Comparison of ENCODE assay signal across 27 mouse cellular contexts in the genomic region with DNA sequence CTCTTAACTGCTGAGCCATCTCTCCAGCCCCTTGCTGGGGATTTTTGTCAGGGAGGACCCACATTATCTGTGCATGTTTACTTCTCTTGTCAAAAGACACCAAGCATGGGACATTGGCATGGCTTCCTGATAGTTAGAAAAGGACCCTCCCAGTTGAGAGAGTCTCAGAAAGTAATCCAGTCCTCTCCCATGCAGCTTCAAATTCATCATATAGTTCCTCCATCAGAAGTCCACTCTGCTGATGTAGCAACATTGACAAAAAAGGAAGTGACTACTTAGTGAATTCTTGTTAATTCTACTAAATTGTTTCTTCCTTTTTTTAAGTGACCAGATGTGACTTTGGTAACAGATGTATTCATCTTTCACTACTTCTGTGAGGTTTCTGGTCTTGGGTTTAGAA. TPM values are rescaled to one million over a fixed set of nuclear protein-coding genes. Genes with fewer than 3 reads are reported as not detected.
DNase-seq lines count a peak whose midpoint lies in the region; ATAC-seq and TF ChIP-seq lines count a peak whose summit lies in the region.
"Had no signal": no experiment of that assay in that cellular context is flagged by ENCODE, and none has a peak within 500 bp of the region (broad histone marks: within the 10 kb centered on the region; RNA-seq: fewer than 3 reads in every experiment).

No protein-coding gene starts in this region.

- no peak overlapping the region for H3K4me3 ChIP-seq in liver, adult 2 months (ENCODE audit: insufficient read depth, low read depth, low read length)
- H3K4me3 ChIP-seq in bone marrow macrophage, adult 2 months (ENCODE audit: insufficient read depth, low read length) = no peak overlapping the region
- H3K4me3 ChIP-seq in hindbrain, embryonic 11.5 days (ENCODE audit: low read depth, low read length) = no peak overlapping the region
- no peak overlapping the region for H3K4me3 ChIP-seq in hindbrain, embryonic 13.5 days
- H3K4me3 ChIP-seq: erythroblast, embryonic 14.5 days; heart, embryonic 10.5 days; heart, embryonic 15.5 days; hindbrain, embryonic 15.5 days; limb, embryonic 12.5 days; liver, embryonic 12.5 days; neural tube, embryonic 13.5 days had no signal

- H3K4me1 ChIP-seq in liver, adult 2 months (ENCODE audit: control insufficient read depth, insufficient read depth, low read length) = peaks cover 2% of the 10 kb centered on the region; the same call in 1 of the 2 replicates
- peaks cover 42% of the 10 kb centered on the region for H3K4me1 ChIP-seq in bone marrow macrophage, adult 2 months (ENCODE audit: control insufficient read depth, insufficient read depth, low read length)
- H3K4me1 ChIP-seq in hindbrain, embryonic 11.5 days (replicated peaks; ENCODE audit: control insufficient read depth, insufficient read depth, low read length) = no peaks in the 10 kb centered on the region
- peaks cover 5% of the 10 kb centered on the region for H3K4me1 ChIP-seq in hindbrain, embryonic 13.5 days (replicated peaks)

- TF ChIP-seq CTCF in liver, adult 2 months (IDR thresholded peaks at IDR 0.05; ENCODE audit: low read depth, low read length) = no peak
- no peak for TF ChIP-seq CTCF in bone marrow macrophage, adult 2 months (IDR thresholded peaks at IDR 0.05; ENCODE audit: low read depth, low read length)

- H3K27me3 ChIP-seq in liver, adult 2 months (ENCODE audit: control insufficient read depth, insufficient read depth, low read length) = no peaks in the 10 kb centered on the region
- no peaks in the 10 kb centered on the region for H3K27me3 ChIP-seq in hindbrain, embryonic 11.5 days (ENCODE audit: control insufficient read depth, insufficient read depth, low read length)
- no peaks in the 10 kb centered on the region for H3K27me3 ChIP-seq in hindbrain, embryonic 13.5 days
- H3K27me3 ChIP-seq: heart, embryonic 15.5 days; hindbrain, embryonic 15.5 days; limb, embryonic 12.5 days; neural tube, embryonic 13.5 days had no signal

- ATAC-seq in megakaryocyte, adult 5-6 weeks (ENCODE audit: poor library complexity, severe bottlenecking) = peak; percentile 76
- ATAC-seq in hindbrain, embryonic 11.5 days (ENCODE audit: low FRiP score) = no peak
- ATAC-seq in hindbrain, embryonic 13.5 days (ENCODE audit: low FRiP score) = no peak
- ATAC-seq: CD4-positive, CD25-positive, alpha-beta regulatory T cell, adult 4 months; forebrain, embryonic 16.5 days; inflammation-experienced regulatory T-cells, adult 6 months; liver, embryonic 12.5 days; liver, postnatal 0 days had no signal

- H3K9me3 ChIP-seq in hindbrain, embryonic 11.5 days (ENCODE audit: control insufficient read depth, low read length) = no peaks in the 10 kb centered on the region
- no peaks in the 10 kb centered on the region for H3K9me3 ChIP-seq in hindbrain, embryonic 13.5 days
- H3K9me3 ChIP-seq: heart, embryonic 10.5 days; heart, embryonic 15.5 days; hindbrain, embryonic 15.5 days; limb, embryonic 12.5 days; liver, embryonic 12.5 days; neural tube, embryonic 13.5 days had no signal

- no peaks in the 10 kb centered on the region for H3K36me3 ChIP-seq in liver, adult 2 months (ENCODE audit: control insufficient read depth, insufficient read depth, low read length)
- H3K36me3 ChIP-seq in hindbrain, embryonic 11.5 days (ENCODE audit: control insufficient read depth, insufficient read depth, low read length) = no peaks in the 10 kb centered on the region
- no peaks in the 10 kb centered on the region for H3K36me3 ChIP-seq in hindbrain, embryonic 13.5 days
- H3K36me3 ChIP-seq: heart, embryonic 10.5 days; heart, embryonic 15.5 days; hindbrain, embryonic 15.5 days; limb, embryonic 12.5 days; liver, embryonic 12.5 days; neural tube, embryonic 13.5 days had no signal

- no peak overlapping the region for H3K9ac ChIP-seq in liver, adult 2 months (ENCODE audit: low read depth, low read length)
- H3K9ac ChIP-seq in hindbrain, embryonic 11.5 days (ENCODE audit: low read depth, low read length) = no peak overlapping the region
- no peak overlapping the region for H3K9ac ChIP-seq in hindbrain, embryonic 13.5 days
- H3K9ac ChIP-seq: heart, embryonic 15.5 days; hindbrain, embryonic 15.5 days; limb, embryonic 12.5 days; liver, embryonic 12.5 days; liver, postnatal 0 days; neural tube, embryonic 13.5 days had no signal

- H3K79me2 ChIP-seq in liver, adult 2 months (ENCODE audit: control insufficient read depth, insufficient read depth, low read length) = no peaks in the 10 kb centered on the region; the same call in 1 of the 2 replicates

- DNase-seq in liver, adult 2 months (ENCODE audit: extremely low read depth, low read depth, low spot score) = peak; percentile 35
- DNase-seq in liver = no peak
- DNase-seq in hindbrain, embryonic 11.5 days (ENCODE audit: low spot score) = no peak
- DNase-seq in gastrocnemius, postnatal 25 days = no peak
- DNase-seq: adrenal gland, postnatal 10 days; cerebellum, adult 11 months; cerebellum, adult 9-10 months; heart, postnatal 36 days; kidney, adult 11 months; kidney, postnatal 14 days; liver, postnatal 0 days; right cerebral cortex, postnatal 14 days; thymus, postnatal 25 days had no signal

- no peak for TF ChIP-seq POLR2A in liver, adult 2 months (IDR thresholded peaks at IDR 0.05; ENCODE audit: extremely low read depth, insufficient read depth, low read length)
- no peak for TF ChIP-seq POLR2A in bone marrow macrophage, adult 2 months (IDR thresholded peaks at IDR 0.05; ENCODE audit: borderline replicate concordance, low read depth, low read length)

- H3K27ac ChIP-seq in liver, adult 2 months (replicated peaks; ENCODE audit: insufficient read depth, low read depth, low read length) = no peak overlapping the region
- peak overlapping the region; percentile 98 for H3K27ac ChIP-seq in bone marrow macrophage, adult 2 months (ENCODE audit: insufficient read depth, low read depth, low read length)
- no peak overlapping the region for H3K27ac ChIP-seq in hindbrain, embryonic 11.5 days (ENCODE audit: low read depth, low read length)
- H3K27ac ChIP-seq in hindbrain, embryonic 13.5 days = no peak overlapping the region
- H3K27ac ChIP-seq: heart, embryonic 10.5 days; heart, embryonic 15.5 days; hindbrain, embryonic 15.5 days; limb, embryonic 12.5 days; liver, embryonic 12.5 days; neural tube, embryonic 13.5 days had no signal

- H3K4me2 ChIP-seq in hindbrain, embryonic 11.5 days (replicated peaks; ENCODE audit: low read depth, low read length) = no peak overlapping the region
- no peak overlapping the region for H3K4me2 ChIP-seq in hindbrain, embryonic 13.5 days
- H3K4me2 ChIP-seq: heart, embryonic 15.5 days; hindbrain, embryonic 15.5 days; limb, embryonic 12.5 days; liver, embryonic 12.5 days; midbrain, embryonic 11.5 days; neural tube, embryonic 13.5 days had no signal

RNA-seq across cellular contexts. Expression of a gene that starts 2.4 kb away (rescaled TPM):
- total RNA-seq in liver, adult 2 months (2014; rRNA removed) = 12.5 and 15.2 TPM in 2 replicates
- 1.9 and 4.4 TPM in 2 replicates for polyA plus RNA-seq in liver, adult 2 months (2012; rRNA removed)
- polyA plus RNA-seq in bone marrow macrophage, adult 2 months (2012; ENCODE audit: insufficient read depth, insufficient read length, missing spikeins) = 91.2 and 104 TPM in 2 replicates
- total RNA-seq in megakaryocyte, adult 5-6 weeks (2015) = 21.7 and 26.5 TPM in 2 replicates
- 28.5 and 32.6 TPM in 2 replicates for total RNA-seq in megakaryocyte, adult 5-6 weeks (2017)
- polyA plus RNA-seq in hindbrain, embryonic 11.5 days (2014; fragmentation: Nextera tagmentation; extraction: Ambion mirVana) = 22.2 and 25.6 TPM in 2 replicates
- 8.0 and 8.1 TPM in 2 replicates for polyA plus RNA-seq in hindbrain, embryonic 13.5 days (2015; fragmentation: Nextera tagmentation; extraction: Ambion mirVana)
- 1 to 10 TPM; 5.2 to 5.4 TPM for total RNA-seq in gastrocnemius, postnatal 25 days (2021)
- polyA plus RNA-seq: erythroblast, embryonic 14.5 days had no signal
